Mouse (Mus musculus): Measurements from ENCODE around the gene 5730409E04Rik.

The 5730409E04Rik gene

GRCm38 (mm10) chr4:126609606-126610181 lies at the start of gene 5730409E04Rik:
Gene 5730409E04Rik, plus strand, starts transcription at chr4:126609818.
- peak; percentile 86 for DNase-seq

DNA sequence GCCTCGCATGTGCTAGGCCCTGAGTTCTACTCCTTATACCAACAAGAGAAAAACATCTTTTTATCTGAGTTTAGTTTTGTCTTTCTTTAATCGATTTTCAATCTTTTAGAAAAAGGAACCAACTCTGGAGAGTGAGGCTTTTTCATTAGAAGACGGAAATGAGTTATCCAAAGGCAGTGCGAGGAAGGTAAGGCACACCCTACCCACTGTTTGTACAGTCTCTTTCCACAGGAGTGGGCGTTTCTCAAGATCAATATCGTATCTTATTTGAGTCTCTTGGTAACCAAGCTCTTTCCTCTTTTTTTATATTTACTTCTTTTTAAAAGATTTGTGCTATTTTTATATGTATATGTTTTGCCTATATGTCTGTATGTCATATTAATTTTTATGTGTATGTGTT lies 45.8 kb upstream of the 5730409E04Rik start:
- no peak for DNase-seq

DNA sequence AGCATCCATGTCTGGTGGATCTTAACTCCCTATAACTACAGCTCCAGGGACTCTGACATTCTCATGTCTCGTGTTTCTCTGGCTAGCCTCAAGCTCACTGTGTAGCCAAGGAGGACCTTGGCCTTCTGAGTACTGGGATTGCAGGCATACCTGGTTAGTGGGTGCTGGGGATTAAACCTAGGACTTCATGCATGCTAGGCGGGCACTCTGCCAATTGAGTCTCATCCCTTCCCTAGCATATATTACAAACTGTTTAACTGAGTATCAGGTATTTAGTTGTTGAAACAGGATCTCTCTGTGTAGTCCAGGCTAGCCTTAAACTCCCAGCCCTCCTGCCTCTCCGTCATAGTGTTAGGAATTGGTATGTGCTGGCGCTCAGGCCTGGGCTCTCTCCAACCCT lies 42.4 kb upstream of the 5730409E04Rik start:
- DNase-seq: no peak

- DNase-seq: no peak
Observed at GRCm38 (mm10) chr4:126569783-126570182, 39.8 kb upstream of the 5730409E04Rik start.

- no peak for DNase-seq
Observed at GRCm38 (mm10) chr4:126576281-126576680, 33.3 kb upstream of the 5730409E04Rik start.

- no peak for DNase-seq
Observed at GRCm38 (mm10) chr4:126577920-126578319, 31.7 kb upstream of the 5730409E04Rik start.

- no peak for DNase-seq
Observed at GRCm38 (mm10) chr4:126579077-126579476, 30.5 kb upstream of the 5730409E04Rik start.

GRCm38 (mm10) chr4:126585739-126586138 lies 23.9 kb upstream of the 5730409E04Rik start:
- no peak for DNase-seq

- DNase-seq: no peak
Observed at GRCm38 (mm10) chr4:126592039-126592438, 17.6 kb upstream of the 5730409E04Rik start.

- peak; percentile 21 for DNase-seq
Observed at GRCm38 (mm10) chr4:126599971-126600754, 9.5 kb upstream of the 5730409E04Rik start.

GRCm38 (mm10) chr4:126601597-126602444 lies 7.8 kb upstream of the 5730409E04Rik start:
- no peak for DNase-seq

GRCm38 (mm10) chr4:126602445-126602762 lies 7.2 kb upstream of the 5730409E04Rik start:
- DNase-seq: no peak

DNA sequence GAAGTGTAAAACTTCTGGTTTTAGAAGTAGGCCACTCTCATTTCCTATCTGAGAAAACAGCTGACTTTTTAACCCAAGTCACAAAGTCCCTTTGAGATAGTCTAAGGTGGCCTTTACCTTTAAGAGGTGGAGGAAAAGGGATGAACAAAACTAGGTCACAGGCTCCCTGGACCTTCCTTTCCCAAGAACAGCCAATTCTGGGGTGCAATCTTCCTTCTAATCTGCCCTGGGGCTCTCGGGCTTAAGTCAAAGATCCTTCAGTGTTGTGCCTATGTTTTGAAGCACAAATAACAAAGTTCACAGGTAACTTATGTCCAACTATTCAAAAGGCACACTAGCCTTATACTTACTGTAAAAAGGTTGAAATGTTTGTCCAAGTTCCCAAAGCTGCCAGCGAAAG lies 5.5 kb upstream of the 5730409E04Rik start:
- DNase-seq: no peak

- no peak for DNase-seq
Observed at GRCm38 (mm10) chr4:126605751-126606150, 3.9 kb upstream of the 5730409E04Rik start.

DNA sequence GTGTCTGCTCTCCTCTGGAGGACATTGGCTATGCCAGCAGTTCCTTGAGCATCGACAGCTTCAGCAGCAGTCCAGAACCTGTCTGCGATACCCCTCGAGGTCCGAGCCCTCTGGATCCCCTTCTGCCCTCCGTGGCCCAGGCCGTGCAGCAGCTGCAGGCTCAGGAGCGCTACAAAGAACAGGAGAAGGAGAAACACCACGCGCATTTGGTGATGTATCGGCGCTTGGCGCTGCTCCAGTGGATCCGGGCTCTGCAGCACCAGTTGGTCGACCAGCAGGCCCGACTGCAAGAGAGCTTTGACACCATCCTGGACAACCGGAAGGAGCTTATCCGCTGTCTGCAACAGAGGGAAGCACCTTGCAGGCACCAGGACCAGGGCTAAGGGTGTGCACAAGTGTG lies 2.4 kb downstream of the 5730409E04Rik start:
- no peak for DNase-seq

- no peak for DNase-seq
Observed at GRCm38 (mm10) chr4:126616312-126616711, 6.7 kb downstream of the 5730409E04Rik start.

DNA sequence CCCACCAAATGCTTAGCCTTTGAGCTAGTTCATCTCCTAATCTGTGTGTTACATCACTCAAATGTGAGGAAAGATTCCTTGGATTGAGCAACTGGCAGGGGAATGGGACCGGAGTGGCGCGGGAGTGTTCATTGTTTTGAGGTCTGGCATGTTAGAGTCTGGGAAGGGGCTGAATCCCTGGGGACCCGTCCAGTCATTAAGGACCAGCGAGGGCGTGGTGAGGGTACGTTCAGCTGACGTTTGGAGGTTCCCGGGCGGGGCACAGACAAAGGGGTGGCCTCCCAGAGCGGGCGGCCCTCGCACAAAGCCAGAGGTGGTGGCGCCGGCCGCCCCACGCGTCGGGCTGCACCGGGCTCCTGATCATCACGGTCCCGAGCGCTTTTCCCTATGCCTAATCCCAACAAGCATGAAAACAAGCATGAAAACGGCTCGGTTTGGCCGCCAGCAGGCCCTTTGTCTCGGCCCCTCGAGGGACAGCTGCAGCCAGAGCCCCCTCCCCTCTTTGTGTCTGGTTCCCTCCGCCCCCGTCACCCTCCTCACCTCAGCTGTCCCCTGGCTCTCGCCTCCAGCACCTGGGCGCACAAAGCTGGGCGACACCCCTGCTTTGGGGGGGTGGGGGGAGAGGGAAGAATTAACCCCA lies 10.2 kb downstream of the 5730409E04Rik start:
- no peak for DNase-seq

- DNase-seq: no peak
Observed at GRCm38 (mm10) chr4:126620349-126620874, 10.8 kb downstream of the 5730409E04Rik start.

DNA sequence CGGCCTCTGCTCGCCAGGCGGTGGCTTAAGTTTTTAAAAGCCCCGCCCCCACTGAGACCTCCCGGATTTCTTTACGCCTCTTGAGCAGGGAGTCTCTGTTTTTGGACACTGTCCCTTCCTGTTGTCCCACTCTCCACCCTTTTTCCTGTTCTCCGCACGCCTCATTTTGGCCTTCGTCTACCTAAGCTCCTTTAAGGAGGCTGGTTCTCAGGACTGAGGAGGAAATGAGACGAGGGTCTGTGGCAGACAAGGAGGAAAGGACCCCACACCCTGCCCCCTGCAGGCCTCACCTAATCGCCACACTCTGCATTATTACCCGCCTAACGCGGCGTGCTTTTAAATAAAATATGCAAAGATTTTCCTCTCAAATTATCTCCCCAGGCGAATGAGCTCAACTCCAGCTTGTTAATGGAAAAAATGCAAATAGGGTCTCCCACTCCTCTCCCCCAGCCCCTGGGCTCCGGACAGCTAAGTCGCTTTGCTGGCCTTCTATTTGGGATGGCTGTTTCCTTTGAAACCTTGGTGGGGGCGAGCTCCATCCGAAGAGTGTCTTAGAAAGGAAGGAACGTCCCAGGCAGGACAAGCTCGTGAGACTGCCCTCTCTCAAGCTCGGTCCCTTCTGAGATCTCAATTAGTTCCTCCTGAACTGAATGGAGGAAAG lies 17.5 kb downstream of the 5730409E04Rik start:
- DNase-seq: no peak

DNA sequence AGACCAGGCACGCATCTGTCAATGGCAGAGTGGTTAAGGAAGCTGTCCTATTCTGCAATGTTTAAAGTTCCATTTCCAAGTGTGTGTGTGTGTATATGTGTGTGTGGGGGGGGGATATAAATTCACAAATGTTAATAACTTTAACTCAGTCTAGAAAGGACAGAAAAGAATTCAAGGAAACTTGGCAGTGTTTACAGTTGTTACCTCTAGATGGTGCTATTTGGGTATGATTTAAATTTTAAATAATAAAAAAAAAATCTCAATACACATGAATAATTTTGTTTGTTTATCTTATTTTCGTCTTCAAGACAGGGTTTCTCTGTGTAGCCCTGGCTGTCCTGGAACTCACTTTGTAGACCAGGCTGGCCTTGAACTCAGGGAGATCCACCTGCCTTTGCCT lies 22.3 kb downstream of the 5730409E04Rik start:
- DNase-seq: no peak

DNA sequence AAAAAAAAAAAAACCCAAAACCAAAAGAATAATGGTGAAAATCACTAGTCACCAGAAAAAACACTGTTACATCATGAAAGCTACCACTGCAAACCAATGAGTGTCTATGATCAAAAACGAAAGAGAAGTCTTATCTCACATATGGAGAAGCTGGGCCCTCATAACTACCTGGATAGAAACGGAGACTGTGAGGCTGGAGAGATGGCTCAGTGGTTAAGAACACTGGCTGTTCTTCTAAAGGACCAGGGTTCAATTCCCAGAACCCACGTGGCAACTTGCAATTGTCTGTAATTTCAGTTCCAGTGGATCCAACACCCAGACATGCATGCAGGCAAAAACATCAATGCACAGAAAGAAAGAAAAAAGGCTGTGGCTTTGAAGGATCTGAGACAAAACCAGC lies 23.1 kb downstream of the 5730409E04Rik start:
- no peak for DNase-seq

DNA sequence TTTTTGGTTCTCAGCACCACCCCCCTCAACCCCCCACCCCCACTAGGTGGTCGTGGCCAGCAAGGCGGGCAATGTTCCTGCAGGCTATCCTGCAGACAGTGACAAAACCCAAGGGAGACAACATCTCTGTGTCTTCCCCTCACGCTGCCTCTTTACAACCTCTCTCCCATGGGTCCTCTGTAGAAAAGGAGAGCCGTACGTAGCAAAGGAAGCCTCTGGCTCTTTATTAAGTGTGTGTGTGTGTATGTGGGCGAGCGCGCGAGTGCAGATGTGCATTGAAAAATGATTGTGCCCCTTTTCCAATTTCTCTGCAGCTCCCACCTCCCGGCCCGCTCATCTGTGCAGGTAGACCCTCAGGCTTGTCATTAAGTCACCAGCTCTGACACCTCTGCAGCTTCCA lies 26.7 kb downstream of the 5730409E04Rik start:
- no peak for DNase-seq
